Mouse (Mus musculus) megakaryocyte progenitor cell, adult 5-6 weeks (primary cell): ENCODE data around the gene Olfr478. TPM values are rescaled to one million over a fixed set of nuclear protein-coding genes. Genes with fewer than 3 reads are reported as not detected.
"Not testable (repeated sequence)": the region's sequence is repeated elsewhere in the genome, so short reads cannot be mapped to it uniquely, and the experiment has no call there.

ENCODE experiments used
- ATAC-seq: replicated peaks from 2 replicates; pipeline ENCODE4 v1.8.0; 2016; ENCODE audit warnings: mild to moderate bottlenecking, moderate TSS enrichment, inconsistent platforms; ENCODE audit not compliant: poor library complexity
- total RNA-seq, 2 experiments: library from RNA; stranded (forward) in 1 of 2; stranded (reverse) in 1 of 2; fragments of 157-497, 149-512 nt in 1 of 2; fragments of 200-1000 nt in 1 of 2; gene quantifications; 2 replicates each; pipeline versions ENCODE4 v1.2.3 to v1.2.4; 2015 to 2017

Gene Olfr478
- not detected in 2 replicates for total RNA-seq (2015)
- not detected in 2 replicates for total RNA-seq (2017)

DNA sequence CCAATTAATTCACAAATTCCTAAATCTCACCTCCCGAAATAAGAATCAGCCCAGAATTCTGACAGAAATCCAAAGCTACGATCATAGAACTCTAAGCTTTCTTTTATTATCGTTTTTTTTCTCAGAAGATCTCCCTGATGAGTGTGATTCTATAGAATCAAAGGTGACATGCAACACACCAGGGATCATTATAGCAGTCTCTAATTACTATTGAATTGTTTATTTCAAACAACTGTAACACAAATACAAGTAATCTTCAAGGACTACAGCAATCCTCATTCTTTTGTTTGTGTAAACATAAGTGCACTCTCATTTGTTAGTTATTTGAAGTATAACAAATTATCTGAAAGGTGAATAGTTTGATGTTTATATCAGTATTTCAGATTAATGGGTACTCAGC is at the start of gene Olfr478:
Gene Olfr478, minus strand, starts transcription at position 101 of the 400 bp plus-strand sequence.
- no peak for ATAC-seq

DNA sequence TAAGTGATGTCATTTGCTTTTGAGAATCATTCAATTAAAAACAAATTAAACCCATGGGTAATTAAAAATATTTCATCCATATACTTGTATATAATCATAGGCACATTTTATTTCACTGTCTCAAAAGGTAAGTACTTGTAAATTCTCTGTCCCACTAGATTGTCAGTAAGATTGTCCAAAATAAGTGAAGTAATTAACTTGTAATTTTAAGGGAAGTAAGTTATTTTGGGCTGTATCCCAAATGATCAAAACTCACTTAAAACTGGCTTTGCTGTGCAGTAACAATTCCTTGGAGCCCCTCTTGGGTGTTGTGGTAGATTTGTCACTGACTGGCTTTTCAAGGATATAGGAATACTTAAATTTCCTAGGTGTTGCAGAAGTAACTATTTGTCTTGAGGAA is 45.8 kb upstream of the Olfr478 start, which contains the start of gene Olfr481:
Gene Olfr481, plus strand, starts transcription at position 301 of the 400 bp plus-strand sequence.
- no peak for ATAC-seq

DNA sequence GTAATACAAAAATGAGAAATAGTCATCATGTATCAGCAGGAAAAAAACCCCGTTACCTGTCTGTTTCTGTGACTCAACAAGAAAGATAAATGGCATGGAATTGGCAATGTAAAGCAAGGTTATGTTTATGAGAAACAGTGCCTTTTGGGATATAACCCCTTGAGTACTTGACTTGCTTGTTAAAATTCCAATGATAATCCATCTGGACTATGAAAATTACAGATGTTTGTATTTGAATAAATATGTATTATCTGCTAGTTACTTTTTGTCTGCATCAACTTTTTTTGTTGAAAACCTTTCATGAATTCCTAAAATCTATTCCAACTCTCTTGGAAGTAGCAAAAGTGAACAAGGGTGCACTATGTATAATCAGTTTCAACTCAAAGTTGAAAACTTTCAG is 33.5 kb upstream of the Olfr478 start, which contains the start of gene Olfr480:
Gene Olfr480, minus strand, starts transcription at position 101 of the 400 bp plus-strand sequence.
- no peak for ATAC-seq

DNA sequence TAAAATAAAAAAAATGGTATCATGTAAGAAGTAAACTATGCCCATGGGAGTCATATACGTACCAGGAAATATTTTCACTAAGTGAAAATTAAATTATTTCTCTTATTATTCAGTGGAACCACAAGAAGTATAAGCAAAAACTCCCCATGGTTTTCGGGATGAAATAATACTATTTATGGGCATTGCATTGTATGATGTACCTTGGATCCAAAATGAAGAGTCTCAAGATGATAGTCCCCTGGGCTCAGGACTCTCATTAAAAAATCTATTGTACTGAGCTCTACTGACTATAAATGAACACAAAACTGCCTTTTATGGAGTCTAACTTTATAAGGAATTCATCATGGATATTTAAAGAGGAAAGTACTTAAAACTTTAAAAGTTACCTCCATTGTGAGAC is 16.6 kb upstream of the Olfr478 start, which contains the start of gene Olfr479:
Gene Olfr479, plus strand, starts transcription at position 301 of the 400 bp plus-strand sequence.
- no peak for ATAC-seq

GRCm38 (mm10) chr7:108014256-108014655 is 19.5 kb downstream of the Olfr478 start:
- not testable (repeated sequence) for ATAC-seq

DNA sequence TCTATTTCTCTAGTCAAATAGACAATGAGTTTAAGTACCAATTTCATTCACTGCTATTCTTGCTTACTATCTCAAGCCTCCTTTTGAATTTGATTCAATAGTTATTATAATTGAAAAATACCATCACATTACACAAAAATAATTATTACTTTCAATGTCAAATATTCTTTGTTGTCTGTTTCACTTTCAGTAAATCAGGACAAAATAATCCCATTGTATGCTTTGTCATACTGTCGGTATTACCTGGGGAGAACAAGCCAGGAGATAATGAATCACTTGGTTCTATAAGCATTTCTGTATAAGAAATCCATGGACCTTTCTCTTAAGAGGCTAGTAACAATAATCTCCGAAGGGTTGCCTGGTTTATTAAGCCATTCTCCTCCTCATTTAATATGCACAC is 47.4 kb downstream of the Olfr478 start, which contains the start of gene Olfr477:
Gene Olfr477, plus strand, starts transcription at position 301 of the 400 bp plus-strand sequence.
- ATAC-seq: no peak

Other genes starting within 250 kb of the Olfr478 start
- not detected in 2 replicates for gene Ovch2, start 232.8 kb downstream of the Olfr478 start, total RNA-seq (2015)
- gene Ovch2, start 232.8 kb downstream of the Olfr478 start, total RNA-seq (2017): not detected in 2 replicates
- not detected in 2 replicates for gene Olfr467, start 221.7 kb downstream of the Olfr478 start, total RNA-seq (2015)
- gene Olfr467, start 221.7 kb downstream of the Olfr478 start, total RNA-seq (2017): not detected in 2 replicates
- not detected in 2 replicates for gene Olfr469, start 208.4 kb downstream of the Olfr478 start, total RNA-seq (2015)
- gene Olfr469, start 208.4 kb downstream of the Olfr478 start, total RNA-seq (2017): not detected in 2 replicates
- gene Olfr470, start 186.5 kb downstream of the Olfr478 start, total RNA-seq (2015): not detected in 2 replicates
- gene Olfr470, start 186.5 kb downstream of the Olfr478 start, total RNA-seq (2017): not detected in 2 replicates
- not detected in 2 replicates for gene Olfr472, start 136.1 kb downstream of the Olfr478 start, total RNA-seq (2015)
- gene Olfr472, start 136.1 kb downstream of the Olfr478 start, total RNA-seq (2017): not detected in 2 replicates
- gene Olfr473, start 103.5 kb downstream of the Olfr478 start, total RNA-seq (2015): not detected in 2 replicates
- not detected in 2 replicates for gene Olfr473, start 103.5 kb downstream of the Olfr478 start, total RNA-seq (2017)
- not detected in 2 replicates for gene Olfr474, start 79.3 kb downstream of the Olfr478 start, total RNA-seq (2015)
- gene Olfr474, start 79.3 kb downstream of the Olfr478 start, total RNA-seq (2017): not detected in 2 replicates
- not detected in 2 replicates for gene Olfr476, start 69.2 kb downstream of the Olfr478 start, total RNA-seq (2015)
- gene Olfr476, start 69.2 kb downstream of the Olfr478 start, total RNA-seq (2017): not detected in 2 replicates
- gene Olfr477, start 47.3 kb downstream of the Olfr478 start, total RNA-seq (2015): not detected in 2 replicates
- gene Olfr477, start 47.3 kb downstream of the Olfr478 start, total RNA-seq (2017): not detected in 2 replicates
- not detected in 2 replicates for gene Olfr479, start 16.7 kb upstream of the Olfr478 start, total RNA-seq (2015)
- gene Olfr479, start 16.7 kb upstream of the Olfr478 start, total RNA-seq (2017): not detected in 2 replicates
- gene Olfr480, start 33.4 kb upstream of the Olfr478 start, total RNA-seq (2015): not detected in 2 replicates
- not detected in 2 replicates for gene Olfr480, start 33.4 kb upstream of the Olfr478 start, total RNA-seq (2017)
- not detected in 2 replicates for gene Olfr481, start 45.9 kb upstream of the Olfr478 start, total RNA-seq (2015)
- gene Olfr481, start 45.9 kb upstream of the Olfr478 start, total RNA-seq (2017): not detected in 2 replicates
- not detected in 2 replicates for gene Olfr482, start 63.6 kb upstream of the Olfr478 start, total RNA-seq (2015)
- gene Olfr482, start 63.6 kb upstream of the Olfr478 start, total RNA-seq (2017): 0.04 TPM in 1 of 2 replicates, not detected in the other
- gene Olfr483, start 66.9 kb upstream of the Olfr478 start, total RNA-seq (2015): not detected in 2 replicates
- gene Olfr483, start 66.9 kb upstream of the Olfr478 start, total RNA-seq (2017): not detected in 2 replicates
- not detected in 2 replicates for gene Olfr484, start 93.5 kb upstream of the Olfr478 start, total RNA-seq (2015)
- gene Olfr484, start 93.5 kb upstream of the Olfr478 start, total RNA-seq (2017): not detected in 2 replicates
- gene Olfr485, start 125.9 kb upstream of the Olfr478 start, total RNA-seq (2015): not detected in 2 replicates
- gene Olfr485, start 125.9 kb upstream of the Olfr478 start, total RNA-seq (2017): not detected in 2 replicates
- not detected in 2 replicates for gene Olfr486, start 138.8 kb upstream of the Olfr478 start, total RNA-seq (2015)
- gene Olfr486, start 138.8 kb upstream of the Olfr478 start, total RNA-seq (2017): not detected in 2 replicates
- gene Olfr487, start 180.6 kb upstream of the Olfr478 start, total RNA-seq (2015): not detected in 2 replicates
- not detected in 2 replicates for gene Olfr487, start 180.6 kb upstream of the Olfr478 start, total RNA-seq (2017)
- gene Olfr488, start 224.4 kb upstream of the Olfr478 start, total RNA-seq (2015): not detected in 2 replicates
- not detected in 2 replicates for gene Olfr488, start 224.4 kb upstream of the Olfr478 start, total RNA-seq (2017)